ENCODE assay signal across 13 mouse cellular contexts in the genomic region with DNA sequence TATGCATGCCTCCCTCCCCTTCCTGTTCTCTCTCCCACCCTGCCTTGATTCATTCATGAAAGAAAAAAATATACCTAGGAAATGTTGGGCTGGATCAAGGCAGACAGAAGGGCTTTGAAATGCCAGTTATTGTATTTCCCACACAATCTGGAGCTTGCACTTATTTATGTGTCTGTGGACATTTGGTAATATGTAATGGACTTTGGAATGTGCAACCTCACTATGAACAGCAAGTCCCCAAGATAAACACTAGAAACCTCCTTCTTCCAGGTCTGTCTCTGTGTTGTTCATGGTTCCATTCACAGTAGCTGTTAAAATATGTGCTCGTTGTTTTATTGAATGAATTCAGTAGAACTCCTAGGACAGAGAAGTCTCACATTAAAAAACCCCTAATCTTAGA.
DNase-seq lines count a peak whose midpoint lies in the region; ATAC-seq and TF ChIP-seq lines count a peak whose summit lies in the region.
"Had no signal": no experiment of that assay in that cellular context is flagged by ENCODE, and none has a peak within 500 bp of the region (broad histone marks: within the 10 kb centered on the region; RNA-seq: fewer than 3 reads in every experiment).

No protein-coding gene starts in this region.

- H3K9me3 ChIP-seq in hindbrain, embryonic 13.5 days = no peaks in the 10 kb centered on the region
- H3K9me3 ChIP-seq in hindbrain, embryonic 11.5 days (ENCODE audit: control insufficient read depth, low read length) = no peaks in the 10 kb centered on the region
- no peaks in the 10 kb centered on the region for H3K9me3 ChIP-seq in liver, postnatal 0 days (ENCODE audit: low read length)
- H3K9me3 ChIP-seq in liver, embryonic 11.5 days (ENCODE audit: control insufficient read depth, low read length) = no peaks in the 10 kb centered on the region
- H3K9me3 ChIP-seq: embryonic facial prominence, embryonic 10.5 days; embryonic facial prominence, embryonic 12.5 days; forebrain, embryonic 13.5 days; forebrain, embryonic 15.5 days; G1E had no signal

- no peak for TF ChIP-seq CTCF in liver, adult 2 months (IDR thresholded peaks at IDR 0.05; ENCODE audit: low read depth, low read length)
- no peak for TF ChIP-seq CTCF in liver, postnatal 0 days (IDR thresholded peaks at IDR 0.05; ENCODE audit: low read depth)

- H3K79me2 ChIP-seq in liver, adult 2 months (ENCODE audit: control insufficient read depth, insufficient read depth, low read length) = no peaks in the 10 kb centered on the region

- H3K4me3 ChIP-seq in hindbrain, embryonic 13.5 days = no peak overlapping the region
- no peak overlapping the region for H3K4me3 ChIP-seq in hindbrain, embryonic 11.5 days (ENCODE audit: low read depth, low read length)
- no peak overlapping the region for H3K4me3 ChIP-seq in liver, adult 2 months (ENCODE audit: insufficient read depth, low read depth, low read length)
- no peak overlapping the region for H3K4me3 ChIP-seq in liver, postnatal 0 days (ENCODE audit: low read depth, low read length)
- H3K4me3 ChIP-seq in liver, embryonic 11.5 days (ENCODE audit: low read depth, low read length) = no peak overlapping the region
- H3K4me3 ChIP-seq: embryonic facial prominence, embryonic 10.5 days; embryonic facial prominence, embryonic 12.5 days; forebrain, embryonic 13.5 days; forebrain, embryonic 15.5 days had no signal

- no peaks in the 10 kb centered on the region for H3K36me3 ChIP-seq in hindbrain, embryonic 13.5 days
- H3K36me3 ChIP-seq in hindbrain, embryonic 11.5 days (ENCODE audit: control insufficient read depth, insufficient read depth, low read length) = no peaks in the 10 kb centered on the region
- no peaks in the 10 kb centered on the region for H3K36me3 ChIP-seq in liver, adult 2 months (ENCODE audit: control insufficient read depth, insufficient read depth, low read length)
- H3K36me3 ChIP-seq in liver, postnatal 0 days (replicated peaks; ENCODE audit: insufficient read depth, low read length) = no peaks in the 10 kb centered on the region
- H3K36me3 ChIP-seq in liver, embryonic 11.5 days (ENCODE audit: control insufficient read depth, insufficient read depth, low read length) = no peaks in the 10 kb centered on the region
- H3K36me3 ChIP-seq: embryonic facial prominence, embryonic 10.5 days; embryonic facial prominence, embryonic 12.5 days; forebrain, embryonic 15.5 days; G1E had no signal

- ATAC-seq in hindbrain, embryonic 13.5 days (ENCODE audit: low FRiP score) = no peak
- no peak for ATAC-seq in hindbrain, embryonic 11.5 days (ENCODE audit: low FRiP score)
- ATAC-seq in liver, postnatal 0 days = peak; percentile 69; the same call in 1 of the 2 replicates
- ATAC-seq in liver, embryonic 11.5 days (replicated peaks; ENCODE audit: low FRiP score) = no peak

- no peak overlapping the region for H3K9ac ChIP-seq in hindbrain, embryonic 13.5 days
- H3K9ac ChIP-seq in hindbrain, embryonic 11.5 days (ENCODE audit: low read depth, low read length) = no peak overlapping the region
- no peak overlapping the region for H3K9ac ChIP-seq in liver, adult 2 months (ENCODE audit: low read depth, low read length)
- H3K9ac ChIP-seq in liver, postnatal 0 days (replicated peaks) = no peak overlapping the region
- no peak overlapping the region for H3K9ac ChIP-seq in liver, embryonic 11.5 days (ENCODE audit: low read depth, low read length)
- H3K9ac ChIP-seq: embryonic facial prominence, embryonic 12.5 days; forebrain, embryonic 13.5 days; forebrain, embryonic 15.5 days had no signal

- peaks cover 39% of the 10 kb centered on the region for H3K4me1 ChIP-seq in hindbrain, embryonic 13.5 days (replicated peaks)
- 0 out of 2 replicates have a peak, but pooled peaks cover 6% of the 10 kb centered on the region for H3K4me1 ChIP-seq in hindbrain, embryonic 11.5 days (replicated peaks; ENCODE audit: control insufficient read depth, insufficient read depth, low read length)
- peaks cover 2% of the 10 kb centered on the region; the same call in 1 of the 2 replicates for H3K4me1 ChIP-seq in liver, adult 2 months (ENCODE audit: control insufficient read depth, insufficient read depth, low read length)
- peaks cover 12% of the 10 kb centered on the region for H3K4me1 ChIP-seq in liver, postnatal 0 days (ENCODE audit: insufficient read depth)
- H3K4me1 ChIP-seq in liver, embryonic 11.5 days (replicated peaks; ENCODE audit: control insufficient read depth, insufficient read depth, low read length) = 0 out of 2 replicates have a peak, but pooled peaks cover 3% of the 10 kb centered on the region

- H3K27ac ChIP-seq in hindbrain, embryonic 13.5 days = 0 out of 2 replicates have a peak overlapping the region, but pooled peaks have one; percentile 23
- H3K27ac ChIP-seq in hindbrain, embryonic 11.5 days (ENCODE audit: low read depth, low read length) = no peak overlapping the region
- H3K27ac ChIP-seq in liver, adult 2 months (replicated peaks; ENCODE audit: insufficient read depth, low read depth, low read length) = no peak overlapping the region
- H3K27ac ChIP-seq in liver, postnatal 0 days (ENCODE audit: low read depth) = peak overlapping the region; percentile 83
- H3K27ac ChIP-seq in liver, embryonic 11.5 days (ENCODE audit: low read depth, low read length) = no peak overlapping the region
- H3K27ac ChIP-seq: embryonic facial prominence, embryonic 12.5 days; forebrain, embryonic 13.5 days; forebrain, embryonic 15.5 days had no signal

- DNase-seq in hindbrain, embryonic 11.5 days (ENCODE audit: low spot score) = no peak
- DNase-seq in liver, adult 2 months (ENCODE audit: extremely low read depth, low read depth, low spot score) = peak; percentile 57
- DNase-seq in liver = no peak
- DNase-seq in liver, postnatal 0 days = no peak
- no peak for DNase-seq in liver, embryonic 11.5 days (ENCODE audit: low spot score)

- no peak overlapping the region for H3K4me2 ChIP-seq in hindbrain, embryonic 13.5 days
- H3K4me2 ChIP-seq in hindbrain, embryonic 11.5 days (replicated peaks; ENCODE audit: low read depth, low read length) = no peak overlapping the region
- peak overlapping the region; percentile 40 for H3K4me2 ChIP-seq in liver, postnatal 0 days (ENCODE audit: low read depth, low read length)
- H3K4me2 ChIP-seq in liver, embryonic 11.5 days = no peak overlapping the region
- H3K4me2 ChIP-seq: embryonic facial prominence, embryonic 12.5 days; forebrain, embryonic 13.5 days; forebrain, embryonic 15.5 days had no signal

- WGBS in hindbrain, embryonic 13.5 days = 76% methylated on average over 1 of the region's 1 CpGs
- WGBS in hindbrain, embryonic 11.5 days = 78% methylated on average over 1 of the region's 1 CpGs
- 29% methylated on average over 1 of the region's 1 CpGs for WGBS in liver, adult 2 months
- 41% methylated on average over 1 of the region's 1 CpGs for WGBS in liver, postnatal 0 days (ENCODE audit: insufficient replicate concordance)
- 79% methylated on average over 1 of the region's 1 CpGs for WGBS in liver, embryonic 11.5 days

- TF ChIP-seq EP300 in liver, postnatal 0 days (IDR thresholded peaks at IDR 0.05; ENCODE audit: low read depth) = no peak

- no peak for TF ChIP-seq POLR2A in liver, adult 2 months (IDR thresholded peaks at IDR 0.05; ENCODE audit: extremely low read depth, insufficient read depth, low read length)

- no peaks in the 10 kb centered on the region for H3K27me3 ChIP-seq in hindbrain, embryonic 13.5 days
- no peaks in the 10 kb centered on the region for H3K27me3 ChIP-seq in hindbrain, embryonic 11.5 days (ENCODE audit: control insufficient read depth, insufficient read depth, low read length)
- no peaks in the 10 kb centered on the region for H3K27me3 ChIP-seq in liver, adult 2 months (ENCODE audit: control insufficient read depth, insufficient read depth, low read length)
- no peaks in the 10 kb centered on the region for H3K27me3 ChIP-seq in liver, postnatal 0 days (ENCODE audit: insufficient read depth, low read length)
- H3K27me3 ChIP-seq in liver, embryonic 11.5 days (replicated peaks; ENCODE audit: control insufficient read depth, insufficient read depth, low read length) = no peaks in the 10 kb centered on the region
- H3K27me3 ChIP-seq: CH12.LX; embryonic facial prominence, embryonic 12.5 days; forebrain, embryonic 13.5 days; forebrain, embryonic 15.5 days; Patski had no signal

Comparison
In these comparisons a context has a peak if more than half of its experiments do, and no peak if none do; other contexts are left out.
1. H3K27ac ChIP-seq: peak in hindbrain, embryonic 13.5 days (single experiment) and liver, postnatal 0 days (single experiment); none in hindbrain, embryonic 11.5 days (single experiment), liver, adult 2 months (single experiment) and liver, embryonic 11.5 days (single experiment).